Mouse (Mus musculus) cerebellum, adult 2 months (tissue): ENCODE measurements around the gene Smarca5.

Experiments
- CTCF ChIP-seq: fragments of 200-500 bp; IDR thresholded peaks from 2 replicates; pipeline ENCODE4 v1.5.1; 2011; ENCODE audit warnings: low read depth, mild to moderate bottlenecking, control low read depth, low read length, moderate library complexity, borderline replicate concordance; ENCODE audit not compliant: insufficient read depth
- POLR2A ChIP-seq: fragments of 200-500 bp; IDR thresholded peaks from 2 replicates; pipeline ENCODE4 v1.6.1; 2011; ENCODE audit warnings: low read length, control low read depth, borderline replicate concordance; ENCODE audit not compliant: insufficient read depth

DNA sequence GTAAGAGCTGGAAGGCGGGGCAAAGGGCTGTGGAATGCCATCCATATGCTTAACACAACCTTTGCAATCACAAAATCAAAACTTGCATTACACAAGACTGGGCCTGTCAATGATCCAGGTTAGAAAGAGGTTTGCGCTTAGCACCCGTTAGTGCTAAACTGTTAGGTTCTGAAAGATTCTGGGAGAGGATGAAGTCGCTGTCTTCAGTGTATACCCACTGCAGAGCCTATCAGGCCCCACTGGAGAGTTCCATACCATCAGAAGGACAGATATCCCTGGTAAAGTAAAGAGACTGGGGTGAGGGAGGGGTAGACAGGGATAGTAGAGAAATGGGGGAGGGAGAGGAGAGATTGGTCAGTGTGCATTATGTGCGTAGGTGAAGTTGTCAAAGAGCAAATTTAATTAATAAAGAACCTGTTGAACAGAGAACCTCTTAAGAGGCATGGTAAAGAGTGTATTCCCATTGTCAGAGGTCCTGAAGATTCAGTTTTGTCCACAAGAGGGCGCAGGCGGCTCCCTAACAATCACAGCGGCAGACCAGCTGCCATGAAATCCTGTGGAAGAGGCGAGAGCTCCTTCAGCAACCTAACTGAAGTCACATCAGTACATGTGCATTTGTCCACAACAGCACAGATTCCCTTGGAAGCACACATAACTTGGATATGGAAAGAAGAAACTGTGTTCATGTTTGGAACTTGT lies 13.9 kb upstream of the Smarca5 start:
- TF ChIP-seq CTCF (peak; percentile 79), POLR2A (no peak)
